Mouse (Mus musculus): Measurements from ENCODE around the gene Drc1. TPM values are rescaled to one million over a fixed set of nuclear protein-coding genes. Genes with fewer than 3 reads are reported as not detected.

The Drc1 gene
- polyA plus RNA-seq, 1 experiment from 2014 or later, result not detected

DNA sequence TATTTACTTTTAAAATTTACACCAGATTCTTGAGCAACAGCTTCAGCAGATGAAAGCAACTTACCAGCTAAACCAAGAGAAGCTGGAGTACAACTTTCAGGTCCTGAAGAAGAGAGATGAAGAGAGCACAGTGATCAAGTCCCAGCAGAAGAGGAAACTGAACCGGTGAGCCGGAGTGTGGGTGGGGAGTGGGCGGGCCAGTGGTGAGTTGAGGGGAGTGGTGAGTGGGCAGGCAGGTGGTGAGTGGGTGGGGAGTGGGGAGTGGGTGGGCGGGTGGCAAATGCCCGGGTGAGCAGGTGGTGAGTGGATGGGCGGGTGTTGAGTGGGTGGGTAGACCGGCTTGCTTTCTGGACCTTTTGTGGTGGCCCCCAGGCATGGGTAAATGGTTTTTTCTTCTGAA, 73.9 kb downstream of the Drc1 start:
- Histone ChIP-seq H3K9me3 (ENCODE audit: control insufficient read depth, low read length) (no peaks in the 10 kb centered on the region), H3K4me1 (ENCODE audit: control insufficient read depth in 2 of 2, insufficient read depth in 2 of 2, low read length in 2 of 2) (peaks cover 5 to 8% of the 10 kb centered on the region in 2 experiments; a peak in 3 of 4 replicates), H3K4me3 (ENCODE audit: control insufficient read depth in 1 of 2, insufficient read depth in 1 of 2, low read depth in 1 of 2, low read length in 2 of 2) (no peak overlapping the region), H3K9ac (ENCODE audit: low read length) (no peak overlapping the region), H3K27ac (replicated peaks in 1 of 2; ENCODE audit: control insufficient read depth in 1 of 2, insufficient read depth in 1 of 2, low read depth in 2 of 2, low read length in 2 of 2) (no peak overlapping the region), H3K36me3 (ENCODE audit: control insufficient read depth, insufficient read depth, low read length) (no peaks in the 10 kb centered on the region), H3K4me2 (ENCODE audit: low read length) (no peak overlapping the region), H3K27me3 (ENCODE audit: control insufficient read depth, insufficient read depth, low read length) (no peaks in the 10 kb centered on the region)
- 74% methylated on average over 7 of the region's 7 CpGs for WGBS
- ATAC-seq (ENCODE audit: insufficient number of reproducible peaks, insufficient read depth, low FRiP score, low read depth), result no peak

GRCm38 (mm10) chr5:30355559-30356159, 74.5 kb downstream of the Drc1 start:
- peaks cover 5 to 8% of the 10 kb centered on the region in 2 experiments; a peak in 3 of 4 replicates for H3K4me1 ChIP-seq (ENCODE audit: control insufficient read depth in 2 of 2, insufficient read depth in 2 of 2, low read length in 2 of 2)
- no peak overlapping the region for H3K4me2 ChIP-seq (ENCODE audit: low read length)
- no peak overlapping the region for H3K4me3 ChIP-seq (ENCODE audit: control insufficient read depth in 1 of 2, insufficient read depth in 1 of 2, low read depth in 1 of 2, low read length in 2 of 2)
- WGBS, result 52% methylated on average over 14 of the region's 14 CpGs
- H3K27me3 ChIP-seq (ENCODE audit: control insufficient read depth, insufficient read depth, low read length), result no peaks in the 10 kb centered on the region
- no peak overlapping the region for H3K27ac ChIP-seq (replicated peaks in 1 of 2; ENCODE audit: control insufficient read depth in 1 of 2, insufficient read depth in 1 of 2, low read depth in 2 of 2, low read length in 2 of 2)
- H3K36me3 ChIP-seq (ENCODE audit: control insufficient read depth, insufficient read depth, low read length), result no peaks in the 10 kb centered on the region
- no peaks in the 10 kb centered on the region for H3K9me3 ChIP-seq (ENCODE audit: control insufficient read depth, low read length)
- ATAC-seq (ENCODE audit: insufficient number of reproducible peaks, insufficient read depth, low FRiP score, low read depth), result no peak
- H3K9ac ChIP-seq (ENCODE audit: low read length), result no peak overlapping the region

DNA sequence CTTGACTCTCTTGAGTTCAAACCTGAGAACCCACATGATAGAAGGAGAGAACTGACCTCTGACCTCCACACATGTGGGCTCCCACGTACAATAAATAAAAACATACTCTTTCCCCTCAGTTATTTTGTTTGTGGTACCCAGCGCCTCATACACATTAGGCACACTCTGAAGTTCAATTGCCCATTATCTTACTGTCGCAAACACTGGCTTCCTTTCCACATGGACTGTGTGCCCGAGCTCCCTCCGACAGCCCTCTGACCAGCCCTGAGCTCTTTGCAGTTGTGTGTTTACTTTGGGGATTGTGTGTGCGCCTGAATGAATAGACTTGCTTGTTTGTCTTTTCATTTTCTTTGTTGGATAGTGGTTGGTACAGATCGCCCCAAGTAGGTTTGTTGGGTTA, 75.5 kb downstream of the Drc1 start:
- ATAC-seq (ENCODE audit: insufficient number of reproducible peaks, insufficient read depth, low FRiP score, low read depth), result no peak
- Histone ChIP-seq H3K4me3 (ENCODE audit: control insufficient read depth in 1 of 2, insufficient read depth in 1 of 2, low read depth in 1 of 2, low read length in 2 of 2) (no peak overlapping the region), H3K27ac (replicated peaks in 1 of 2; ENCODE audit: control insufficient read depth in 1 of 2, insufficient read depth in 1 of 2, low read depth in 2 of 2, low read length in 2 of 2) (no peak overlapping the region), H3K9ac (ENCODE audit: low read length) (no peak overlapping the region), H3K9me3 (ENCODE audit: control insufficient read depth, low read length) (no peaks in the 10 kb centered on the region), H3K36me3 (ENCODE audit: control insufficient read depth, insufficient read depth, low read length) (no peaks in the 10 kb centered on the region), H3K4me1 (ENCODE audit: control insufficient read depth in 2 of 2, insufficient read depth in 2 of 2, low read length in 2 of 2) (peaks cover 5 to 8% of the 10 kb centered on the region in 2 experiments; a peak in 3 of 4 replicates), H3K4me2 (ENCODE audit: low read length) (no peak overlapping the region), H3K27me3 (ENCODE audit: control insufficient read depth, insufficient read depth, low read length) (no peaks in the 10 kb centered on the region)
- 75% methylated on average over 7 of the region's 7 CpGs for WGBS

DNA sequence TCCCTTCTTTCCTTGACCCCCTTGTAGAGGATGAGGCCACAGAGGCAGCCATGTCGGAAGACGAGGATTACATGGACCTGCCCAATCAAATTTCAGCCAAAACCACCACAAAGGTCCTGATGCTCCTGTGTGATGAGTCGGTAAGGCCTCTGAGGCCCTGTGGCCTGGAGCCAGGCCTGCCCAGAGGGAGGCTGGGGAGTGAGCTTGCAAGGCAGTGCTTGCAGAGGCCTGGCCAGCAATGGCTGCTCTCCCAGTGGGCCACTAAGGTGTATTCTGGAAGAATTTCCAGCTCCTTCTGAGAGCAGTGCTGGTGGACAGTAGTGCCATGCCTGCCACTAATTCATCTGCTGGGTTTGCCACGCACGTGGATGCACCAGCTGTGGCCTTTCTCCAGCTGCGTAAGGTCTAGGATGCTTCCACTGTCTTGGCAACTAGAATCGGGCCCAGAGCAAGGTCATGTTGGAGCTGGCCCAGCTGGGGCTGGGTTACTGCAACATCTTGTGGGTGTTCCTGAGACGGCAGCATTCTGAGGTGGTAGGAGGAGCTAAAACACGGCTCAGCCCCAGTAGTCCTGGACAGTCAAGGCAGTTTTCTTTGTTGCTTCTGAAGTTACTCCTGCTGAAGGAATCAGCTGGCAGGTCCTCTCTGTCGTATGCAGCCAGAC, 77.4 kb downstream of the Drc1 start:
- Histone ChIP-seq H3K4me3 (ENCODE audit: control insufficient read depth in 1 of 2, insufficient read depth in 1 of 2, low read depth in 1 of 2, low read length in 2 of 2) (no peak overlapping the region), H3K4me2 (ENCODE audit: low read length) (no peak overlapping the region), H3K27ac (replicated peaks in 1 of 2; ENCODE audit: control insufficient read depth in 1 of 2, insufficient read depth in 1 of 2, low read depth in 2 of 2, low read length in 2 of 2) (no peak overlapping the region), H3K36me3 (ENCODE audit: control insufficient read depth, insufficient read depth, low read length) (no peaks in the 10 kb centered on the region), H3K27me3 (ENCODE audit: control insufficient read depth, insufficient read depth, low read length) (no peaks in the 10 kb centered on the region), H3K9me3 (ENCODE audit: control insufficient read depth, low read length) (no peaks in the 10 kb centered on the region), H3K9ac (ENCODE audit: low read length) (no peak overlapping the region), H3K4me1 (ENCODE audit: control insufficient read depth in 2 of 2, insufficient read depth in 2 of 2, low read length in 2 of 2) (peaks cover 5 to 8% of the 10 kb centered on the region in 2 experiments; a peak in 3 of 4 replicates)
- no peak for ATAC-seq (ENCODE audit: insufficient number of reproducible peaks, insufficient read depth, low FRiP score, low read depth)
- WGBS, result 76% methylated on average over 10 of the region's 10 CpGs

- H3K36me3 ChIP-seq (ENCODE audit: control insufficient read depth, insufficient read depth, low read length), result no peaks in the 10 kb centered on the region
- H3K9me3 ChIP-seq (ENCODE audit: control insufficient read depth, low read length), result no peaks in the 10 kb centered on the region
- peaks cover 4% of the 10 kb centered on the region; the same call in 1 of the 2 replicates for H3K27me3 ChIP-seq (ENCODE audit: control insufficient read depth, insufficient read depth, low read length)
- no peak overlapping the region for H3K4me3 ChIP-seq (ENCODE audit: control insufficient read depth in 1 of 2, insufficient read depth in 1 of 2, low read depth in 1 of 2, low read length in 2 of 2)
- ATAC-seq (ENCODE audit: insufficient number of reproducible peaks, insufficient read depth, low FRiP score, low read depth), result no peak
- no peaks in the 10 kb centered on the region for H3K4me1 ChIP-seq (ENCODE audit: control insufficient read depth in 2 of 2, insufficient read depth in 2 of 2, low read length in 2 of 2)
- no peak overlapping the region for H3K4me2 ChIP-seq (ENCODE audit: low read length)
- 80% methylated on average over 8 of the region's 8 CpGs for WGBS
- H3K27ac ChIP-seq (replicated peaks in 1 of 2; ENCODE audit: control insufficient read depth in 1 of 2, insufficient read depth in 1 of 2, low read depth in 2 of 2, low read length in 2 of 2), result no peak overlapping the region
- H3K9ac ChIP-seq (ENCODE audit: low read length), result no peak overlapping the region
Observed at GRCm38 (mm10) chr5:30367405-30367804, 86.2 kb downstream of the Drc1 start.

DNA sequence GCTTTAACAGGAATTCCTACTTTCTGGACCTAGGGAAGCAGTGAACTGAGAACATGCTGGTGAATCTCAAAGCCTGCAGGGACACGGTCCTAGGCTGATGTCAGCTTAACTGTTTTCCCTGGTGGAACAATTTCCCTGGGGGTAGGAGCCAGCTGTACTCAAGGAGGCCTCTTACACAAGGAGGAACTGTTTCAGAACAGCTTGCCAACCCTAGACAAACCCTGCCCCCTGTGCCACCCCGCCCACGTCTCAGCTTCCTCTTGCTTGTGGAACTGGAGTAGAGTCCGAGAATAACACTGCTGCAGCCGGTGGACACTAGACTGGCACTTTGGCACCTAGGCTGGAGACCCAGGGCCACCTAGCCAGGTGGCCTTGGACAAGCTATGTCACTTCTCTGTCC, 88.2 kb downstream of the Drc1 start:
- H3K4me2 ChIP-seq (ENCODE audit: low read length), result no peak overlapping the region

DNA sequence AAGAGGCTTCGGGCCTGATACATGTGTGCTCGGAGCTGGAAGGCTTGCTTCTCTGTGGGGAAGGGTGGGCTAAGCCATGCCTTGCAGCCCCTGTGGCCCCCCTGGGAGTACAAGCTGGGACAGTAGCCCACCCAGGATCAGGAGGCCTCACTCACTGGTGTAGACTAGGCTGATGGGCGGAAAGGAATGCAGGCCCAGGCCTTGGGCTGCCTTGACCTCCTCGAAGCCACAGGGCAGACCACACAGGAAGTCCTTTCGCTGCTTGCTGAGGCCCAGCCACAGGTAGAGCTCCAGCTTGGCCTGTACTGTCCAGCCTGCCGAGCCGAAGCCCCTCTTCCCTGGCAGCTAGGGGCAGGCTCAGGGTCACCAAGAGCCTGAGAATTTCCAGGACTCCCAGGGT, 101.7 kb downstream of the Drc1 start:
- WGBS, result 63% methylated on average over 7 of the region's 7 CpGs
- Histone ChIP-seq H3K4me1 (ENCODE audit: control insufficient read depth in 2 of 2, insufficient read depth in 2 of 2, low read length in 2 of 2) (no peaks in the 10 kb centered on the region), H3K27me3 (ENCODE audit: control insufficient read depth, insufficient read depth, low read length) (no peaks in the 10 kb centered on the region), H3K9ac (ENCODE audit: low read length) (no peak overlapping the region), H3K36me3 (ENCODE audit: control insufficient read depth, insufficient read depth, low read length) (no peaks in the 10 kb centered on the region), H3K9me3 (ENCODE audit: control insufficient read depth, low read length) (no peaks in the 10 kb centered on the region), H3K4me2 (ENCODE audit: low read length) (no peak overlapping the region), H3K4me3 (ENCODE audit: control insufficient read depth in 1 of 2, insufficient read depth in 1 of 2, low read depth in 1 of 2, low read length in 2 of 2) (no peak overlapping the region), H3K27ac (replicated peaks in 1 of 2; ENCODE audit: control insufficient read depth in 1 of 2, insufficient read depth in 1 of 2, low read depth in 2 of 2, low read length in 2 of 2) (no peak overlapping the region)
- no peak for ATAC-seq (ENCODE audit: insufficient number of reproducible peaks, insufficient read depth, low FRiP score, low read depth)

More for the DNA sequence above, 88.2 kb downstream of the Drc1 start:
- H3K4me1 ChIP-seq (ENCODE audit: control insufficient read depth in 2 of 2, insufficient read depth in 2 of 2, low read length in 2 of 2), result no peaks in the 10 kb centered on the region
- peaks cover 4% of the 10 kb centered on the region; the same call in 1 of the 2 replicates for H3K27me3 ChIP-seq (ENCODE audit: control insufficient read depth, insufficient read depth, low read length)
- H3K36me3 ChIP-seq (ENCODE audit: control insufficient read depth, insufficient read depth, low read length), result no peaks in the 10 kb centered on the region
- ATAC-seq (ENCODE audit: insufficient number of reproducible peaks, insufficient read depth, low FRiP score, low read depth), result no peak
- no peak overlapping the region for H3K4me3 ChIP-seq (ENCODE audit: control insufficient read depth in 1 of 2, insufficient read depth in 1 of 2, low read depth in 1 of 2, low read length in 2 of 2)
- H3K27ac ChIP-seq (replicated peaks in 1 of 2; ENCODE audit: control insufficient read depth in 1 of 2, insufficient read depth in 1 of 2, low read depth in 2 of 2, low read length in 2 of 2), result no peak overlapping the region
- WGBS, result 58% methylated on average over 5 of the region's 5 CpGs
- H3K9me3 ChIP-seq (ENCODE audit: control insufficient read depth, low read length), result no peaks in the 10 kb centered on the region
- no peak overlapping the region for H3K9ac ChIP-seq (ENCODE audit: low read length)
